Mouse (Mus musculus): ENCODE results near the gene Tmem242.
A peak's percentile ranks its signal among the peaks of the same experiment; 100 is the strongest.

Tmem242 gene

GRCm38 (mm10) chr17:5416518-5416917 is 23.5 kb downstream of the Tmem242 start:
- DNase-seq (ENCODE audit: low read depth, low spot score), result no peak

- DNase-seq (ENCODE audit: low read depth, low spot score), result no peak
These were observed 26.0 kb downstream of the Tmem242 start for GRCm38 (mm10) chr17:5414041-5414440.

- DNase-seq (ENCODE audit: low read depth, low spot score), result no peak
These were observed 26.7 kb downstream of the Tmem242 start for GRCm38 (mm10) chr17:5413350-5413749.

GRCm38 (mm10) chr17:5412740-5413139 is 27.3 kb downstream of the Tmem242 start:
- DNase-seq (ENCODE audit: low read depth, low spot score), result no peak

GRCm38 (mm10) chr17:5412301-5412700 is 27.8 kb downstream of the Tmem242 start:
- no peak for DNase-seq (ENCODE audit: low read depth, low spot score)

- DNase-seq (ENCODE audit: low read depth, low spot score), result no peak
These were observed 28.9 kb downstream of the Tmem242 start for GRCm38 (mm10) chr17:5411205-5411604.

- no peak for DNase-seq (ENCODE audit: low read depth, low spot score)
These were observed 29.7 kb downstream of the Tmem242 start for GRCm38 (mm10) chr17:5410336-5410735.

- DNase-seq (ENCODE audit: low read depth, low spot score), result no peak
These were observed 33.0 kb downstream of the Tmem242 start for GRCm38 (mm10) chr17:5407030-5407429.

- DNase-seq (ENCODE audit: low read depth, low spot score), result no peak
These were observed 33.5 kb downstream of the Tmem242 start for GRCm38 (mm10) chr17:5406566-5406965.

- DNase-seq (ENCODE audit: low read depth, low spot score), result no peak
These were observed 36.2 kb downstream of the Tmem242 start for GRCm38 (mm10) chr17:5403885-5404284.

- peak; percentile 45 for DNase-seq (ENCODE audit: low read depth, low spot score)
These were observed 37.4 kb downstream of the Tmem242 start for GRCm38 (mm10) chr17:5402624-5403023.

GRCm38 (mm10) chr17:5402069-5402468 is 38.0 kb downstream of the Tmem242 start:
- peak; percentile 62 for DNase-seq (ENCODE audit: low read depth, low spot score)

GRCm38 (mm10) chr17:5401288-5401687 is 38.8 kb downstream of the Tmem242 start:
- DNase-seq (ENCODE audit: low read depth, low spot score), result no peak

- no peak for DNase-seq (ENCODE audit: low read depth, low spot score)
These were observed 39.5 kb downstream of the Tmem242 start for GRCm38 (mm10) chr17:5400435-5401090.

- DNase-seq (ENCODE audit: low read depth, low spot score), result peak; percentile 59
These were observed 42.7 kb downstream of the Tmem242 start for GRCm38 (mm10) chr17:5397148-5398007.

- no peak for DNase-seq (ENCODE audit: low read depth, low spot score)
These were observed 43.8 kb downstream of the Tmem242 start for GRCm38 (mm10) chr17:5396213-5396612.

- DNase-seq (ENCODE audit: low read depth, low spot score), result no peak
These were observed 44.4 kb downstream of the Tmem242 start for GRCm38 (mm10) chr17:5395454-5396205.

- no peak for DNase-seq (ENCODE audit: low read depth, low spot score)
These were observed 49.4 kb downstream of the Tmem242 start for GRCm38 (mm10) chr17:5390682-5391081.

- no peak for DNase-seq (ENCODE audit: low read depth, low spot score)
These were observed 51.7 kb downstream of the Tmem242 start for GRCm38 (mm10) chr17:5388351-5388750.

- no peak for DNase-seq (ENCODE audit: low read depth, low spot score)
These were observed 53.0 kb downstream of the Tmem242 start for GRCm38 (mm10) chr17:5386885-5387545.

GRCm38 (mm10) chr17:5385694-5386093 is 54.4 kb downstream of the Tmem242 start:
- no peak for DNase-seq (ENCODE audit: low read depth, low spot score)

GRCm38 (mm10) chr17:5377930-5378310 is 62.1 kb downstream of the Tmem242 start:
- DNase-seq (ENCODE audit: low read depth, low spot score), result no peak
